In the genomic region with DNA sequence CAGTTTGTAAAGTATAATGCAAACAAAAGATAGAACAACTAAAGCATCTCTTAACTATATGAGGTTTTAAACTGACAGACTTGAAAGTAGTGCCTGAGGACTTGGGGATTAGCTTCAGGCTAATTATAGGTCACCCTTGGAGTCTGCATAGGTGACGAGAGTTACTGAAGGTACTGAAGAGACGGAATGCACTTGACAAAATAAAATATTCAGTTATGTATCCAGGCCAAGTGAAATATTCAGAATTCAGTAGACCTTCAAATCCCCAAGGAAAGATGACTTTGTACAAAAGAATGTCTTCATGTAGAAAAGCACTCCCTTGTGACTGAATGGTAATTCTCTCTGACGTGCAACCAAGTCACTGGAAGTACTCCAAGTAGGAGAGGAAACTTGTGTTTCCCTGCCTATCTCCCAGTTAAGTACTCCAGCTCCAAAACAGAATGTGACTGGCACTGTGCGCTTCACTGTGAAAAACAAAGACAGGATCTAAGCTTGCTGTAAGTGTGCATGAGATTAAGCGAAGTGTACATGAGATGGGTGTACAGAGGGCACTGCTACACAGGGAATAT, we compare ENCODE assay signal across 23 mouse cellular contexts.
DNase-seq lines count a peak whose midpoint lies in the region; ATAC-seq and TF ChIP-seq lines count a peak whose summit lies in the region.
"Had no signal": no experiment of that assay in that cellular context is flagged by ENCODE, and none has a peak within 500 bp of the region (broad histone marks: within the 10 kb centered on the region; RNA-seq: fewer than 3 reads in every experiment).

No protein-coding gene starts in this region.

- no peak overlapping the region for H3K4me2 ChIP-seq in heart, embryonic 12.5 days
- peak overlapping the region; percentile 3; the same call in 1 of the 2 replicates for H3K4me2 ChIP-seq in heart, postnatal 0 days (ENCODE audit: low read depth, low read length)
- H3K4me2 ChIP-seq: embryonic facial prominence, embryonic 13.5 days; hindbrain, embryonic 12.5 days; liver, embryonic 11.5 days; neural tube, embryonic 15.5 days had no signal

- no peak for DNase-seq in heart, postnatal 4 days
- DNase-seq in Muller cell, postnatal 12 days (ENCODE audit: inconsistent ontology term) = peak; percentile 22
- DNase-seq in adipocyte (ENCODE audit: low spot score) = peak; percentile 76
- DNase-seq in heart, postnatal 0 days (ENCODE audit: low spot score) = peak; percentile 55
- DNase-seq in forebrain, embryonic 10.5 days (ENCODE audit: extremely low spot score, low spot score) = no peak
- DNase-seq in thymus, postnatal 25 days = no peak
- DNase-seq: adrenal gland, adult 8-10 months; cerebellum, adult 11 months; cerebellum, postnatal 10 days; gastrocnemius, adult 2 months; kidney, adult 9 months; lung, adult 2 months; lung, postnatal 36 days; right cerebral cortex, postnatal 25 days had no signal

- no peaks in the 10 kb centered on the region for H3K27me3 ChIP-seq in heart, embryonic 12.5 days (replicated peaks)
- H3K27me3 ChIP-seq in heart, postnatal 0 days (ENCODE audit: control insufficient read depth, insufficient read depth, low read length) = no peaks in the 10 kb centered on the region
- H3K27me3 ChIP-seq in forebrain, embryonic 10.5 days (ENCODE audit: poor library complexity, severe bottlenecking) = no peaks in the 10 kb centered on the region
- H3K27me3 ChIP-seq: embryonic facial prominence, embryonic 13.5 days; hindbrain, embryonic 12.5 days; neural tube, embryonic 15.5 days had no signal

- WGBS in heart, embryonic 12.5 days = 53% methylated on average over 5 of the region's 5 CpGs
- WGBS in heart, postnatal 0 days = 19% methylated on average over 5 of the region's 5 CpGs
- 90% methylated on average over 5 of the region's 5 CpGs for WGBS in forebrain, embryonic 10.5 days

- no peak overlapping the region for H3K9ac ChIP-seq in heart, embryonic 12.5 days
- H3K9ac ChIP-seq in heart, postnatal 0 days (replicated peaks; ENCODE audit: low read depth, low read length) = no peak overlapping the region
- H3K9ac ChIP-seq: embryonic facial prominence, embryonic 13.5 days; hindbrain, embryonic 12.5 days; neural tube, embryonic 15.5 days had no signal

- no peak for TF ChIP-seq EP300 in heart, postnatal 0 days (IDR thresholded peaks at IDR 0.05; ENCODE audit: low read depth)

- no peak for ATAC-seq in heart, embryonic 12.5 days (ENCODE audit: insufficient number of reproducible peaks, low FRiP score)
- ATAC-seq in heart, postnatal 0 days (ENCODE audit: insufficient read depth, low read depth) = peak; percentile 75
- ATAC-seq: inflammation-experienced regulatory T-cells, adult 6 months; midbrain, embryonic 16.5 days had no signal

- 0 out of 2 replicates have a peak overlapping the region, but pooled peaks have one; percentile 11 for H3K27ac ChIP-seq in heart, embryonic 12.5 days (ENCODE audit: poor library complexity, severe bottlenecking)
- peak overlapping the region; percentile 21 for H3K27ac ChIP-seq in heart, postnatal 0 days (ENCODE audit: low read depth)
- H3K27ac ChIP-seq in forebrain, embryonic 10.5 days = no peak overlapping the region
- H3K27ac ChIP-seq: embryonic facial prominence, embryonic 13.5 days; gastrocnemius, adult 2 months; hindbrain, embryonic 12.5 days; neural tube, embryonic 15.5 days; stomach, postnatal 0 days had no signal

- H3K4me1 ChIP-seq in heart, embryonic 12.5 days (replicated peaks) = peaks cover 4% of the 10 kb centered on the region; the same call in 1 of the 2 replicates
- H3K4me1 ChIP-seq in heart, postnatal 0 days (ENCODE audit: control insufficient read depth, insufficient read depth) = 0 out of 2 replicates have a peak, but pooled peaks cover 5% of the 10 kb centered on the region
- no peaks in the 10 kb centered on the region for H3K4me1 ChIP-seq in forebrain, embryonic 10.5 days
- H3K4me1 ChIP-seq: embryonic facial prominence, embryonic 13.5 days; hindbrain, embryonic 12.5 days; neural tube, embryonic 15.5 days had no signal

- H3K36me3 ChIP-seq in heart, embryonic 12.5 days = no peaks in the 10 kb centered on the region
- H3K36me3 ChIP-seq in heart, postnatal 0 days (replicated peaks; ENCODE audit: control insufficient read depth, insufficient read depth, low read length) = no peaks in the 10 kb centered on the region
- H3K36me3 ChIP-seq in forebrain, embryonic 10.5 days (replicated peaks) = no peaks in the 10 kb centered on the region
- H3K36me3 ChIP-seq: embryonic facial prominence, embryonic 13.5 days; G1E; hindbrain, embryonic 12.5 days; neural tube, embryonic 15.5 days had no signal

- no peak for TF ChIP-seq CTCF in heart, postnatal 0 days (IDR thresholded peaks at IDR 0.05; ENCODE audit: low read depth)

- H3K9me3 ChIP-seq in heart, embryonic 12.5 days (replicated peaks) = no peaks in the 10 kb centered on the region
- no peaks in the 10 kb centered on the region for H3K9me3 ChIP-seq in heart, postnatal 0 days (replicated peaks; ENCODE audit: control insufficient read depth, low read length)
- no peaks in the 10 kb centered on the region for H3K9me3 ChIP-seq in forebrain, embryonic 10.5 days
- H3K9me3 ChIP-seq: embryonic facial prominence, embryonic 13.5 days; G1E; hindbrain, embryonic 12.5 days; neural tube, embryonic 15.5 days had no signal

- no peak overlapping the region for H3K4me3 ChIP-seq in heart, embryonic 12.5 days
- no peak overlapping the region for H3K4me3 ChIP-seq in heart, postnatal 0 days (ENCODE audit: low read depth, low read length)
- H3K4me3 ChIP-seq in forebrain, embryonic 10.5 days = no peak overlapping the region
- H3K4me3 ChIP-seq: embryonic facial prominence, embryonic 13.5 days; gastrocnemius, adult 2 months; hindbrain, embryonic 12.5 days; neural tube, embryonic 15.5 days had no signal

Comparison
In these comparisons a context has a peak if more than half of its experiments do, and no peak if none do; other contexts are left out.
1. DNase-seq: peak in Muller cell, postnatal 12 days (single experiment), adipocyte (single experiment) and heart, postnatal 0 days (single experiment); none in heart, postnatal 4 days (single experiment), forebrain, embryonic 10.5 days (single experiment) and thymus, postnatal 25 days (single experiment).